Mouse (Mus musculus) embryonic facial prominence, embryonic 13.5 days (tissue): Measurements from ENCODE around the gene Hbq1a. TPM values are rescaled to one million over a fixed set of nuclear protein-coding genes. Genes with fewer than 3 reads are reported as not detected.
"Not testable (repeated sequence)": the region's sequence is repeated elsewhere in the genome, so short reads cannot be mapped to it uniquely, and the experiment has no call there.

Source experiments
- ATAC-seq: fragments of 200-750 bp; cut with Nextera tagmentation; 2 replicates; pipeline ENCODE4 v1.8.0; 2017; ENCODE audit warnings: low read depth; ENCODE audit not compliant: insufficient number of reproducible peaks, insufficient read depth, low FRiP score, low TSS enrichment
- H3K27ac ChIP-seq: fragments of 300-500 bp; sonication (generic); 2 replicates; pipeline ENCODE4 v1.5.1; 2015; ENCODE audit warnings: moderate library complexity, mild to moderate bottlenecking, inconsistent platforms
- H3K27me3 ChIP-seq: fragments of 300-500 bp; sonication (generic); 2 replicates; pipeline ENCODE4 v1.6.1; 2015; ENCODE audit warnings: mild to moderate bottlenecking, inconsistent platforms
- H3K36me3 ChIP-seq: fragments of 300-500 bp; sonication (generic); 2 replicates; pipeline ENCODE4 v1.6.1; 2015; ENCODE audit warnings: mild to moderate bottlenecking, inconsistent platforms
- H3K4me1 ChIP-seq: fragments of 300-500 bp; sonication (generic); 2 replicates; pipeline ENCODE4 v1.6.1; 2015; ENCODE audit warnings: inconsistent platforms
- H3K4me2 ChIP-seq: fragments of 300-500 bp; sonication (generic); 2 replicates; pipeline ENCODE4 v1.6.1; 2015; ENCODE audit warnings: moderate library complexity, mild to moderate bottlenecking, inconsistent platforms
- H3K4me3 ChIP-seq: fragments of 300-500 bp; sonication (generic); 2 replicates; pipeline ENCODE4 v1.5.1; 2015; ENCODE audit warnings: mild to moderate bottlenecking, inconsistent platforms
- H3K9ac ChIP-seq: fragments of 300-500 bp; sonication (generic); 2 replicates; pipeline ENCODE4 v1.6.1; 2015; ENCODE audit warnings: mild to moderate bottlenecking, inconsistent platforms
- H3K9me3 ChIP-seq: fragments of 300-500 bp; sonication (generic); 2 replicates; pipeline ENCODE4 v1.6.1; 2016; ENCODE audit warnings: inconsistent platforms
- WGBS: fragments of 180-500 bp; shearing (Covaris S2); methylation state at CpG from one replicate; pipeline ENCODE4 v1.1.7; 2015; ENCODE audit warnings: mixed read lengths; 5-methylcytosine and 5-hydroxymethylcytosine counted together
- polyA plus RNA-seq: library from polyadenylated mRNA; unstranded; fragments of >200 nt; fragmentation: Nextera tagmentation; extraction: Ambion mirVana; gene quantifications from 2 replicates; pipeline ENCODE4 v1.2.1, GENCODE M21; 2015

Gene Hbq1a
- 1.3 and 1.6 TPM in 2 replicates for polyA plus RNA-seq

DNA sequence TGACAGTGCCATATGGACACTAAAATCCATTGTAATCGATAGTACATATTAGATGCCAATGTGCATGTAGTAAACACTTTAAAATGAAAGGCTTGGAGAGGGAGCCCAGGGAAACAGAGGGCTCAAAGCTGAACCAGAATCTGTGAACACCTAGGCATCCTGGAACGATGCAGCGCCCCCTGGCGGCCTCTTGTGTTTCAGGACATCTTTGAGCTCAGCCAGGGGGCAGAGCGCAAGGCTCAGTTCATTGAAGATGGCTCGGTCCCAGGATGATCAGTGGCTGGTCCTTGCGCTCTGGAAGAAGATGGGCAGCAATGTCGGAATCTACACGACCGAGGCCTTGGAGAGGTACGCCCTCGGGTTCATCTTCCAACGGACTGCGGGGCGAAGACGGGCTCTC, at the start of gene Hbq1a:
Gene Hbq1a (plus strand): TSS at position 205 of the 400 bp plus-strand sequence.
- not testable (repeated sequence) for H3K9me3 ChIP-seq, H3K27ac ChIP-seq, H3K36me3 ChIP-seq, ATAC-seq, H3K9ac ChIP-seq, H3K4me1 ChIP-seq
- WGBS, result 5% methylated on average over 16 of the region's 16 CpGs
- peak within 1 kb of the TSS; percentile 23 for H3K4me3 ChIP-seq
- H3K4me2 ChIP-seq, result peak within 1 kb of the TSS; percentile 52
- peaks cover 22% of the 10 kb centered on the region for H3K27me3 ChIP-seq

DNA sequence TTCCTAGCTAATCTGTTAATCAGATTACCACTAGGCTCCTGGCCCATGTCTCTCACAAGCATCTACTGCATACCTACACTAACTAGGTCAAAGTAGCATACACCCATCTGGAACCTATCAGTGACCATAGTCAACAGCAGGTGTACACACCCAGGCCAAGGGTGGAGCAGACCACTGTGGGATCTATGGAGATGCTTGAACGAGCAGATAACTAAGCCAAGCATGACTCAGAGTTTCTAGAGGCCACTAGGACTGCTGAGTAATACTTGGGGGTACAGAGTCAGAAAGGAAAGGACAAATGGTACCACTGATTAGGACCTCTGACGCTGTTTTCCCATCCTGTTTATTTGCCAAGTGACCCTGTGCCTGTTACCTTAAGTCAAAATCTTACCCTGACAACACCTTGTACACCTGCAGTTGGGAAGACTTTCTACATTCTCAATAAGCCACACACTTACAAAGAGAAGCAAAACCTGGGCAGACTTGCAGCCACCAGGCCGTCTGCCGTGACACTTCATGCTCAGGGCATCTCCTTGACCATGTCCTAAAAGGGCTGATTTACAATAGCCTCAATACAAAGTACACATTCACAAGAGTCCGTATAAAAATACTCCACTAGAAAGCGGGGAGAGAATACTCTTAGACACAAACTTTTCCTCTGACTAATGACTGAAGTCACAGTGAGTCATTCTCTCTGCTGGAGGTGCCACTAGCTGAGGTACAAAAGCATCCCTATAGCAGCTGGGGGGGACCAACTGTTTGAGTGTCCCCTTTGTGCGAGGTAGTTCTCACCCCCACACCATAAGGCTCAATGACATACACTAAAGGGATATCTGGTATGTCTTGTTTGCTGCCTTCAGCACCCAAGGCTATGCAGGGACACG, 48.7 kb upstream of the Hbq1a start:
- H3K9ac ChIP-seq, result no peak overlapping the region
- no peaks in the 10 kb centered on the region for H3K27me3 ChIP-seq
- H3K4me1 ChIP-seq, result no peaks in the 10 kb centered on the region
- no peak overlapping the region for H3K27ac ChIP-seq
- ATAC-seq, result no peak
- no peak overlapping the region for H3K4me3 ChIP-seq
- no peaks in the 10 kb centered on the region for H3K9me3 ChIP-seq
- 87% methylated on average over 8 of the region's 8 CpGs for WGBS
- H3K4me2 ChIP-seq, result no peak overlapping the region
- H3K36me3 ChIP-seq, result peaks cover 71% of the 10 kb centered on the region

DNA sequence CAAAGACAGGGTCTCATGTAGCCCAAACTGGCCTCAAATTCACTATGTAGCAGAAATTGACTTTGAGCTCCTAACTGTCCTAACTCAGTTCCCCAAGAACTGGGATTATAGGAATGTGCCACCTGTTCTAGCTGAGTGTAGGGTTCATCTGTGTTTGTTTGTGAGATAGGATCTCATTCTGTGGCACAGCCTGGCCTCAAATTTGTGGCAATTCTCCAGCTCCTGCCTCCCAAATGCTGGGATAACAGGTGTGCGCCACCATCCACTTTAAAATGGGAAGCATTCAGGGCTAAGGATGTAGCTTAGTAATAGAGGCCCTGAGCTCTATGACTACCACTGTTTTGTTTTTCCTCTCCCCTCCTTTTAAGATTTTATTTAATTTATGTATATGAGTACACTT, 46.7 kb upstream of the Hbq1a start:
- Histone ChIP-seq H3K9ac (no peak overlapping the region), H3K4me1 (no peaks in the 10 kb centered on the region), H3K27me3 (no peaks in the 10 kb centered on the region), H3K4me2 (no peak overlapping the region), H3K9me3 (no peaks in the 10 kb centered on the region), H3K36me3 (peaks cover 51% of the 10 kb centered on the region), H3K4me3 (no peak overlapping the region), H3K27ac (no peak overlapping the region)
- WGBS, result 89% methylated on average over 1 of the region's 1 CpGs
- ATAC-seq, result no peak

- no peak overlapping the region for H3K4me2 ChIP-seq
- WGBS, result 97% methylated on average over 1 of the region's 1 CpGs
- H3K4me1 ChIP-seq, result no peaks in the 10 kb centered on the region
- peaks cover 43% of the 10 kb centered on the region for H3K36me3 ChIP-seq
- H3K9me3 ChIP-seq, result no peaks in the 10 kb centered on the region
- H3K9ac ChIP-seq, result no peak overlapping the region
- no peak; the same call in 1 of the 2 replicates for ATAC-seq
- no peaks in the 10 kb centered on the region for H3K27me3 ChIP-seq
- no peak overlapping the region for H3K4me3 ChIP-seq
- H3K27ac ChIP-seq, result no peak overlapping the region
Measured at GRCm38 (mm10) chr11:32256146-32256545, 43.7 kb upstream of the Hbq1a start.

- no peaks in the 10 kb centered on the region for H3K27me3 ChIP-seq
- no peak overlapping the region for H3K4me2 ChIP-seq
- no peak overlapping the region for H3K27ac ChIP-seq
- H3K4me1 ChIP-seq, result no peaks in the 10 kb centered on the region
- H3K36me3 ChIP-seq, result peaks cover 40% of the 10 kb centered on the region
- no peak overlapping the region for H3K4me3 ChIP-seq
- no peak for ATAC-seq
- H3K9me3 ChIP-seq, result no peaks in the 10 kb centered on the region
- 90% methylated on average over 3 of the region's 3 CpGs for WGBS
- no peak overlapping the region for H3K9ac ChIP-seq
Measured at GRCm38 (mm10) chr11:32256566-32256965, 43.3 kb upstream of the Hbq1a start.

- no peak overlapping the region for H3K4me3 ChIP-seq
- no peak overlapping the region for H3K4me2 ChIP-seq
- H3K9me3 ChIP-seq, result no peaks in the 10 kb centered on the region
- no peak for ATAC-seq
- no peak overlapping the region for H3K27ac ChIP-seq
- WGBS, result 71% methylated on average over 10 of the region's 10 CpGs
- peaks cover 14% of the 10 kb centered on the region for H3K4me1 ChIP-seq
- no peaks in the 10 kb centered on the region for H3K27me3 ChIP-seq
- peaks cover 20% of the 10 kb centered on the region for H3K36me3 ChIP-seq
- no peak overlapping the region for H3K9ac ChIP-seq
Measured at GRCm38 (mm10) chr11:32262674-32263415, 37.0 kb upstream of the Hbq1a start.

- ATAC-seq, result no peak
- no peak overlapping the region for H3K4me2 ChIP-seq
- peaks cover 19% of the 10 kb centered on the region for H3K36me3 ChIP-seq
- no peak overlapping the region for H3K27ac ChIP-seq
- 82% methylated on average over 3 of the region's 3 CpGs for WGBS
- H3K27me3 ChIP-seq, result no peaks in the 10 kb centered on the region
- no peaks in the 10 kb centered on the region for H3K9me3 ChIP-seq
- H3K4me1 ChIP-seq, result peaks cover 19% of the 10 kb centered on the region
- H3K9ac ChIP-seq, result peak overlapping the region; percentile 32; the same call in 1 of the 2 replicates
- no peak overlapping the region for H3K4me3 ChIP-seq
Measured at GRCm38 (mm10) chr11:32265117-32265738, 34.6 kb upstream of the Hbq1a start.

DNA sequence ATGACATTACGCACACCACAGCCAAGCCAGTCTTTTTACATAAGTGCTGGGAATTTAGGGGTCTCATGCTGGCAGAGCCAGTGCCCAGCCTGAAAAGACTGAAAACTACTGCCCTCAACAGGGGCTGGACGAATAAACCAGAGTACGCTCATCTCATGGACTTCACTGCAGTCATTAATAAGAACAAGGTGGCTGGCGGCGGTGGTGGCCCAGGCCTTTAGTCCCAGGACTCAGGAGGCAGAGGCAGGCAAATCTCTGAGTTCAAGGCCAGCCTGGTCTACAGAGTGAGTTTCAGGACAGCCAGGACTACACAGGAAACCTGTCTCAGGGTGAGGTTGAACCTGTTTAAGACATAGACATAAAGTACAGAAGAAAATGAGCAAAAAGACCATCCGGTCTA, 33.7 kb upstream of the Hbq1a start:
- Histone ChIP-seq H3K27ac (no peak overlapping the region), H3K9me3 (no peaks in the 10 kb centered on the region), H3K4me1 (peaks cover 19% of the 10 kb centered on the region), H3K9ac (no peak overlapping the region), H3K27me3 (no peaks in the 10 kb centered on the region), H3K4me3 (no peak overlapping the region), H3K4me2 (no peak overlapping the region), H3K36me3 (peaks cover 10% of the 10 kb centered on the region)
- WGBS, result 94% methylated on average over 6 of the region's 6 CpGs
- ATAC-seq, result no peak

- ATAC-seq, result no peak
- peak overlapping the region; percentile 97 for H3K9ac ChIP-seq
- H3K27me3 ChIP-seq, result no peaks in the 10 kb centered on the region
- H3K4me2 ChIP-seq, result peak overlapping the region; percentile 59
- H3K4me1 ChIP-seq, result peaks cover 19% of the 10 kb centered on the region
- H3K9me3 ChIP-seq, result no peaks in the 10 kb centered on the region
- WGBS, result 26% methylated on average over 6 of the region's 6 CpGs
- H3K4me3 ChIP-seq, result peak overlapping the region; percentile 84
- H3K27ac ChIP-seq, result peak overlapping the region; percentile 96
- peaks cover 10% of the 10 kb centered on the region for H3K36me3 ChIP-seq
Measured at GRCm38 (mm10) chr11:32266776-32267175, 33.1 kb upstream of the Hbq1a start.

- peaks cover 6% of the 10 kb centered on the region for H3K36me3 ChIP-seq
- WGBS, result under 1% methylated on average over 54 of the region's 54 CpGs
- H3K4me1 ChIP-seq, result peaks cover 19% of the 10 kb centered on the region
- peak within 1 kb of the TSS; percentile 59 for H3K4me2 ChIP-seq
- peak; percentile 98 for ATAC-seq
- peak within 1 kb of the TSS; percentile 84 for H3K4me3 ChIP-seq
- H3K27ac ChIP-seq, result peak within 1 kb of the TSS; percentile 96
- peak within 1 kb of the TSS; percentile 97 for H3K9ac ChIP-seq
- H3K27me3 ChIP-seq, result no peaks in the 10 kb centered on the region
- H3K9me3 ChIP-seq, result no peaks in the 10 kb centered on the region
Measured at GRCm38 (mm10) chr11:32267188-32267884, 32.5 kb upstream of the Hbq1a start, which contains the start of gene Nprl3. Nprl3 (minus strand) TSS chr11:32267707.

DNA sequence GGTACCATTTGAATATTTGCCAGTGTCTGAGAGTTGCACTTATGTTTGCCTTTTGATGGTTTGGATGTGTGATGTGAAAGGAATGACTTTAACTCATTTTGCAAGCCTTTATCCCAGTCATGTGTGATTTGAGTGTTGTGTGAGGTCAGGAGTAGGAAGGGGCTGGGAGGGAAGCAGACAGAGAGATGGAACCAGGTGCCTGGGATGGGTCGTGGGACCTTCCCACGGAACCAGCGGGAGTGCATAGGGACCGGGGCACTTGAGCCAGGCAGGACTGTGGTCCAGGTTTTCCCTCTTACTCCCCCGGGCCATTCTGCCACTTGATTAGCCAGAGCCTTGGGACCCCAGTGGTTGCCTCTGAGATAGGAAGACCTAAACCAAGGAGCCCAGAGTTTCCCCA, 31.9 kb upstream of the Hbq1a start:
- 27% methylated on average over 5 of the region's 5 CpGs for WGBS
- ATAC-seq, result no peak

More for the DNA sequence above, 31.9 kb upstream of the Hbq1a start:
- H3K4me3 ChIP-seq, result peak overlapping the region; percentile 84
- no peaks in the 10 kb centered on the region for H3K27me3 ChIP-seq
- peak overlapping the region; percentile 59 for H3K4me2 ChIP-seq
- H3K4me1 ChIP-seq, result peaks cover 13% of the 10 kb centered on the region
- H3K27ac ChIP-seq, result peak overlapping the region; percentile 96
- no peaks in the 10 kb centered on the region for H3K9me3 ChIP-seq
- H3K9ac ChIP-seq, result peak overlapping the region; percentile 97
- H3K36me3 ChIP-seq, result no peaks in the 10 kb centered on the region
